Mouse (Mus musculus) R1 (cell line): ENCODE measurements at regions not wholly inside any gene's neighbourhood (a gene's known extent, or its start where the extent isn't known, plus 50 kb on each side); places are given as distances from the start of the nearest gene placed in this dataset.
A peak's percentile ranks its signal among the peaks of the same experiment; 100 is the strongest.
"Not testable (repeated sequence)": the region's sequence is repeated elsewhere in the genome, so short reads cannot be mapped to it uniquely, and the experiment has no call there.

ENCODE experiments used
- DNase-seq: peaks from one replicate; pipeline ENCODE4 v3.0.0-alpha.2; 2018; ENCODE audit warnings: low read depth, low spot score

DNA sequence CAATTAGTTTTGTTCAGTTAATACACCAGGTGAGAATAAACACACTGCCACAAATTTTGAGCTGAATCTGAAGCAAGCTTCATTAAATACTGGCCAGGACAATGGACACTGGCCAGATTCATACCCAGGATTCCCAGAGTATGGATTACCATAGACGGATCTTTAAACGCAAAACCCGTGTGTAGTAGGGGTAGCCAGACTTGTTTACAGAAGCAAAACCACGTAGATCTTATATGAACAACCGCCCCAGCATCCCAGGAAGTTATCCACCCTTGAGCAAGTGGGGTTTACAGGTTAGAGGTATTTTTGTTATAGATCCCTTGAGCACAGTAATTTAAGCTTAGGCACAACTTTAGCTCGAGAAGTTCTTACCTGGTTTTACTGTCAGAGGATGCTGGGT, 71.1 kb upstream of the Ezr start:
- no peak for DNase-seq

DNA sequence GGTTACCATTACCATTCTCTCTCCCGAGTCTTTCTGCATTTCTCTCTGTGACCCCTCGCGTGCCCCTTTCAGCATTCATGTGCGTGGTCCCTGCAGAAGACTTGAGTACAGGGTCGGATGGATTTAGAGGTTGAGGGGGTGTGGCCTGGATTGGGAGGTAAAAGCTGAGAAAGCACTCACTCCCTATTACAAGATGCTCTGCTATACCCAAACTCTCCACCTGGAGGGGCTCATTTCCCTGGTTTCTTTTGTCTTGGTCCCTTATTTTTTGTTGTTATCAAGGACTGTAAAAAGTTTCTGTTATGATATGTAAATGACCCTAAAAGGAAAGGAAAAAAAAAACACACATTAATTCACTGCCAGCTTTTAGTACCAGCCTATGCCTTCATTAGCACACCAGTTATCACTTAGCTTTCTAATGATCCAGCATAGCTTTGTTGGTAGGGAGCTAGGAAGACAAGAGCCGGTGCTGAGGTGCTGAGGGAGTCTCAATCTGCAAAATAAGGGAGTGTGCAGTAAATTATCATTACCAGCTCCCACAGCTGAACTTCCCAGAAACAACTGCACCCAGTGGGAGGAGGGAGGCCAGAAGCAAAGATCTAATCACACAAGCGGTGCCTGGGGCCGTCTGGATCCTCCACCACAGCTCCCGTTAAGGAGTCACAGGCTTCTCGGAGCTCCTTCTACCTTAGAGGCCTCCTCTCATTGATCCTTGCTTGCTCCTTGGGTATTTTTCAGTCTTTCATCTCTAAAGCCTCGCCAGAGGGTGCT, 69.8 kb upstream of the Ezr start:
- DNase-seq = peak; percentile 54

DNA sequence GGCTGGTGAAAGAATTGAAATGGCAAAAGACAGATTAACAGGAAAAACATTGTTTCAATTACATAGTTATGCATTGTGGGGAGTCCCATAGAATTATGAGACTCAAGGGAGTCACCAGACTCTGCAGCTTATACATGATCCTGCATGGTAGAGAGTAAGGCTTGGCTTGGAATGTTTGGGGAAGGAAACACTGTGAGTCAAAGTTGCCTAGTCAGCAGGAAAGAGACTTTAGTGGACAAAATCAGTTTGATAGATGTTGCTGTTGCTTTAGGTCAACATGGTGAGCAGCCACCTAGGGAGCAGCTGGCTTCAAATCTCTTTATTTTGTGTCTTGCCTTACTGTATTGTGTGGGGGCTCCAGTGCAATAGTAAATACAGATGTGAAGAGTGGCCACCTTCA, 67.9 kb upstream of the Ezr start:
- DNase-seq = no peak

DNA sequence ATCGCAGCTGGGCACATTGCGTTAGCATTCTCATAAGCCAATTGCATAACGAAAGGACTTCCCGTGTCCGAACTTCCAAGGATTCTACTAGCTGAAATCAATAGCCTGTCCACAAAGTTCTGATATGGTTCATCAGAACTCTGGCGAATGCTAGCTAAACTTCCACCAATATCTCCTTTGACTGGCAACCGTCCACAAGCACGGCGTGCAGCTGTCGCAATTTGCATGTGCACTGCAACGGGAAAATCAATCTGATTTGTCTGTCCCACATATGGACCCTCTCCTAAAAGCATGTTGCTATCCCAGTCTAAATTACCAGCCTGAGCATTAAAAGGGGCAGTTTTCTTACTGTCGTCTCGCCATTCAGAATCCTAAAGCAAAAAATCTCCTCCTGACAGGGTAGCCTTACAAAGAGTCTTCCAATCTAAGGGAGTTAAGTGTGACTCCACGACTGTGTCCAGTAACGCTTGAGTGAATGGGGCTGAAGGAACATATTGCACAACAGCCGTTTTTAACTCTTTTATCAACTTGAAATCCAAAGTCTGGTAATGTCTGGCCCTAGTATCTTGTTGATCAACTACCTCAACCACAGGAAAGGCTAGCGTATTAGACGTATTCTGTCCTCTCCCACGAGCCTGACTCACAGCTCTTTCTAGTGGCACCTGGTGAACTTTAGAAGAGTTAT, 59.3 kb upstream of the Ezr start:
- DNase-seq = not testable (repeated sequence)

DNA sequence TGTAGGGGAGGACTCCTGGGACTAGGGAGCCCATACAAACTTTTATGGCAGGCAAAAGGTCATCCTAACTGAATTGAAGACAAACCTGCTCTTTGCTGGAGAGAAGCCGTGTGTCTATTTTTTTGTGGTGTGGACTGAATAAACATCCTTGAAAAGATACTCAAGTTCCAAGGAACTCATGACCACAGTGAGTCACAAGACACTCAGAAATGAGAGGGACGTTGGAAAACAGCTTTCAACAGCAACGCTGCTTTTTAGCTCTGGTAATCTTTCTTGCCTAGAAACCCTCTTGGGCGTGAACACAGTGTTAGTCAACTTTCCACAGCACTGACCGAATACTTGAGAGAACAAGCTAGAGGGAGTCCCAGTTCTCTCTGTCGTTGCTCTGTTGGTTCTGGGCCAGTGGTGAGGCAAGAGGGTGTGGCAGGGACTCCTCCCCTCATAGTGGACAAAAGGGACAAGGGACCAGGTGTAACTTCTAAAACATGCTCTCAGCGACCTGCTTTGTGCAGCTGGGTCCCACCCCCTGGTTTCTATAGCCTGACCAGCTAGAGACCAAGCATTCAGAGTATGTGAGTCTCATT, 52.8 kb upstream of the Ezr start:
- no peak for DNase-seq
